Mouse (Mus musculus) cortical plate, adult 2 months (tissue): ENCODE measurements around the gene Angel2.
A peak's percentile ranks its signal among the peaks of the same experiment; 100 is the strongest.

ENCODE experiments used
- CTCF ChIP-seq: fragments of 200-500 bp; IDR thresholded peaks from 2 replicates; pipeline ENCODE4 v1.5.1; 2011; ENCODE audit warnings: mild to moderate bottlenecking, control low read depth, low read length; ENCODE audit not compliant: insufficient read depth; ENCODE audit errors: extremely low read depth
- POLR2A ChIP-seq: fragments of 200-500 bp; IDR thresholded peaks from 2 replicates; pipeline ENCODE4 v1.6.1; 2011; ENCODE audit warnings: mild to moderate bottlenecking, low read length, control low read depth; ENCODE audit not compliant: insufficient read depth; ENCODE audit errors: extremely low read depth

- TF ChIP-seq CTCF, result peak; percentile 98
- TF ChIP-seq POLR2A, result no peak
These were observed 19.3 kb downstream of the Angel2 start for GRCm38 (mm10) chr1:190944109-190944760.
